Mouse (Mus musculus): ENCODE data around the gene Cnot4. TPM values are rescaled to one million over a fixed set of nuclear protein-coding genes. Genes with fewer than 3 reads are reported as not detected.

Gene Cnot4
- polyA plus RNA-seq, 1 experiment = 5.3 TPM

DNA sequence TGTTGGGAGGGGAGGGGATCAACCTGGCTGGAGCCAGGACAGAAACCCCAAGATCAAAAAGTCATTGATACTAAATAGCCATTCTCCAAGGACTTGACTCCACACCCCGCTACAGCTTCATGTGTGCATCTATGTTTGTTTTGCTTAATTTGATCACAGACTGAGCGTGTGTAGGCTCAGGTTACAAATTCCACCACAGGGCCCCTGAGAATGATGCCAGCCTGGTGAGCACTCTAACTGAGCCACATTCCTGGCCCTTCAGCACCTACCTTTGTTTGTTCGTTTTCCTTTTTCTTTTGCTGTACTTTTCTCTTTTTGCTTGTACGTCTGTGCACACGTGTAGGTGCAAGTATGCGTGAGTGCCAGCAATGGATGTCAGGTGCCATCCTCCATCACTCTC, 144.3 kb downstream of the Cnot4 start:
- Histone ChIP-seq H3K27me3 (ENCODE audit: control insufficient read depth, insufficient read depth, low read length) (no peaks in the 10 kb centered on the region), H3K4me3 (ENCODE audit: low read depth, low read length) (no peak overlapping the region), H3K4me1 (ENCODE audit: control insufficient read depth, insufficient read depth, insufficient read length, low read length) (peaks cover 8% of the 10 kb centered on the region), H3K27ac (ENCODE audit: insufficient read depth, low read depth, low read length) (no peak overlapping the region), H3K36me3 (ENCODE audit: control insufficient read depth, insufficient read depth, low read length) (no peaks in the 10 kb centered on the region)
- TF ChIP-seq POLR2A (IDR thresholded peaks at IDR 0.05; ENCODE audit: low read depth, low read length) (no peak), CTCF (IDR thresholded peaks at IDR 0.05; ENCODE audit: extremely low read depth, insufficient read length, insufficient replicate concordance, low read depth, low read length) (no peak)
- WGBS = 75% methylated on average over 6 of the region's 6 CpGs

DNA sequence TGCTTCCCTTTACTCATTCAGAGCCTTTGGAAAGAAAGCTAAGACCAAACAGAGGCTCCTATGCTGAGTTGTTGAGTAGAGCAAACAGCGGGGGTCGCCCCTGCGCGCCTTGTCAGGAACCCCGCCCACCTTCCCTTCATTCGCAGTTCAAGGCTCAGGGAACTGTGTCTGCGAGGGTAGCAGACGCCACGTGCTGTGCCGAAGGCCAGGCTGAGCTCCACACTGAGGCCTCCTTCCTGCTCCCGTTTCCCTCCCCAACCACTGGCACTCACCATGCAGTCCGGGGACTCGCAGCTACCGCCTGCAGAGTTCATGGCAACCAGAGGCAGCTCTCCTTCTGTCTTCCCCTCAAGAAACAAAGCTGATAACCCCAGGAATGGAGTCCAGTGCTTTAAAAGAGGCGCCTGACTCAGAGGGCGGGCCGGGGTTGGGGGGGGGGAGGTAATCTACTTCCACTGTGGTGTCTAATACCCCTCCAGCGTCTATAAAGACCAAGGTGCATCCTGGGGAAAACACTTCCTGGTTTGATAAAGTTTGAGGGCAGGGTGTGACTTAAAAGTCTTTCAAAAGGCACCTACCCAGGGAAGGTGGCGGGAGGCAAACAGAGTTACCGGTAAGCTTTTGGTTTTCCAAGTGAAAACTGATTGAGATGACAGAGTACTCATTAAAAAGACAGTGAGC, 145.3 kb downstream of the Cnot4 start, which contains the start of gene Slc23a4:
TSS of gene Slc23a4 (minus strand) at position 324 of the 681 bp plus-strand sequence.
- Histone ChIP-seq H3K4me1 (ENCODE audit: control insufficient read depth, insufficient read depth, insufficient read length, low read length) (peaks cover 8% of the 10 kb centered on the region), H3K36me3 (ENCODE audit: control insufficient read depth, insufficient read depth, low read length) (no peaks in the 10 kb centered on the region), H3K27ac (ENCODE audit: insufficient read depth, low read depth, low read length) (peak within 1 kb of the TSS; percentile 61), H3K4me3 (ENCODE audit: low read depth, low read length) (peak within 1 kb of the TSS; percentile 66), H3K27me3 (ENCODE audit: control insufficient read depth, insufficient read depth, low read length) (no peaks in the 10 kb centered on the region)
- WGBS = 8% methylated on average over 20 of the region's 20 CpGs
- TF ChIP-seq CTCF (IDR thresholded peaks at IDR 0.05; ENCODE audit: extremely low read depth, insufficient read length, insufficient replicate concordance, low read depth, low read length) (no peak), POLR2A (IDR thresholded peaks at IDR 0.05; ENCODE audit: low read depth, low read length) (no peak)

DNA sequence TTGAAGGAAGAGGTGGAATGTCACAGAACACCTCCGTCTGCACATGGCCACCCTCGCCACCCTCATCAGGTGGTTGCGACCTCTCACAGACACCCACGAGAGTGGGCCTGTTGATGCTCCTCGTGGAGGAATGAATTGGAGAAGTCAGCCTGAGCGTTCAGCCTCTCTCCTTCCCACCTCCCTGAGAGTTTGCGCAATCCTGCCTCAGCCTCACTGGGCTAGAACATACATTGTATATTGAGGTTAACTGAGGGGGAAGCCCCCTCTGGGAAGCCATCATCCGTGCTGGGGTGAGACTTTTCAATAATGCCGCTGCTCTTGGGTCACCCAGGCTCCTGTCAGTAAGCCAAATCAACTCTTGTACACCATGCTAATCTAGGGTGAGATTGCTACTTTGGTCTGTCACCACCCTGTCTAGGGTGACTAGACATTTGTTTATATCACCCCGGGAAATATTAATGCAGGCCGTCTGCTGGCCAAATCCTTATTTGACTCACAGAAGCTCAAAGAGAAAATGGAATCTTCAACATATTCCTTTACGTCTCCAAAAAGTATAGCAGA, 146.4 kb downstream of the Cnot4 start:
- no peak for TF ChIP-seq POLR2A (IDR thresholded peaks at IDR 0.05; ENCODE audit: low read depth, low read length)
- no peak for TF ChIP-seq CTCF (IDR thresholded peaks at IDR 0.05; ENCODE audit: extremely low read depth, insufficient read length, insufficient replicate concordance, low read depth, low read length)
- peaks cover 8% of the 10 kb centered on the region for H3K4me1 ChIP-seq (ENCODE audit: control insufficient read depth, insufficient read depth, insufficient read length, low read length)
- WGBS = 39% methylated on average over 12 of the region's 12 CpGs
- H3K36me3 ChIP-seq (ENCODE audit: control insufficient read depth, insufficient read depth, low read length) = no peaks in the 10 kb centered on the region
- peak overlapping the region; percentile 50 for H3K4me3 ChIP-seq (ENCODE audit: low read depth, low read length)
- peak overlapping the region; percentile 61; the same call in 1 of the 2 replicates for H3K27ac ChIP-seq (ENCODE audit: insufficient read depth, low read depth, low read length)
- H3K27me3 ChIP-seq (ENCODE audit: control insufficient read depth, insufficient read depth, low read length) = no peaks in the 10 kb centered on the region

DNA sequence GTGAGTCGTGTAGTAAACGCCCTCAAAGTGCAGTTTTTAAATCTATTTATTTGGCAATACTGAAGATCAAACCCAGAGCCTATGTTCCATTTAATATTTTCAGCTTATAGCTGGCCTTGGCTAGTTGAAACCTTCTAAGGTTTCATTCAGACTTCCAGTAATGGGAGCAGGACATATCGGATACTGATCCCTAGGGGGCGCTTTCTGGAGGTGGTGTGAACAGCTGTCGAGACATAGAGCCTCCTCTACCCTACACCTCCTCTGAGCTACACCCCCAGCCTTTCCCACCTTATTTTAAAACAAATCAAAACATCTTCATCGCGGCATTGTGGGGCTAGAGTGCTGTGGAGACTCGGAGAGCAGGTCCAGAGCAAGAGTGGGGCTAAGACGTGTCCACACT, 152.9 kb downstream of the Cnot4 start:
- 72% methylated on average over 9 of the region's 9 CpGs for WGBS
- no peaks in the 10 kb centered on the region for H3K4me1 ChIP-seq (ENCODE audit: control insufficient read depth, insufficient read depth, insufficient read length, low read length)
- H3K36me3 ChIP-seq (ENCODE audit: control insufficient read depth, insufficient read depth, low read length) = peaks cover 9% of the 10 kb centered on the region; the same call in 1 of the 2 replicates
- no peaks in the 10 kb centered on the region for H3K27me3 ChIP-seq (ENCODE audit: control insufficient read depth, insufficient read depth, low read length)
- H3K4me3 ChIP-seq (ENCODE audit: low read depth, low read length) = no peak overlapping the region
- H3K27ac ChIP-seq (ENCODE audit: insufficient read depth, low read depth, low read length) = no peak overlapping the region
- no peak for TF ChIP-seq POLR2A (IDR thresholded peaks at IDR 0.05; ENCODE audit: low read depth, low read length)
- peak; percentile 19; the same call in 1 of the 2 replicates for TF ChIP-seq CTCF (IDR thresholded peaks at IDR 0.05; ENCODE audit: extremely low read depth, insufficient read length, insufficient replicate concordance, low read depth, low read length)

DNA sequence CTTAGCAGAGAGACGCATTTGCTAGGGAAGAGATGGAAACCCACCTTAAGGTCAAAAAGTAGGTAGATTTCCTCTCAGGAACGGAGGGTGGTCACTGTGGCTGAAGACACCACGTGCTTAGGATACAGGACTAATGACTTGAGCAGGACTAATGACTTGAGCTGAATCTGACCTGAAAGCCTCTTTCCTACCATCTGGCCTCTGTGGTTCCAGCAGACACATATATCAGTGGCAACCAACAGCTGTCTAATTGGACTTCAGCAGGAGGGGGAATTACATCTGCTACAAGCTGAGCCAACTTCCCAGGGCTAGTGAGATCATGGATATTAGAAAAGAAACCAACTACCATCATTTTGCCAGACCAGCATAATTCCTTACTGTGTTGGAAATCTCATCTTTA, 154.2 kb downstream of the Cnot4 start:
- Histone ChIP-seq H3K27me3 (ENCODE audit: control insufficient read depth, insufficient read depth, low read length) (no peaks in the 10 kb centered on the region), H3K4me1 (ENCODE audit: control insufficient read depth, insufficient read depth, insufficient read length, low read length) (no peaks in the 10 kb centered on the region), H3K36me3 (ENCODE audit: control insufficient read depth, insufficient read depth, low read length) (peaks cover 11% of the 10 kb centered on the region; the same call in 1 of the 2 replicates), H3K4me3 (ENCODE audit: low read depth, low read length) (no peak overlapping the region), H3K27ac (ENCODE audit: insufficient read depth, low read depth, low read length) (no peak overlapping the region)
- WGBS = 90% methylated on average over 3 of the region's 3 CpGs
- TF ChIP-seq POLR2A (IDR thresholded peaks at IDR 0.05; ENCODE audit: low read depth, low read length) = no peak
- TF ChIP-seq CTCF (IDR thresholded peaks at IDR 0.05; ENCODE audit: extremely low read depth, insufficient read length, insufficient replicate concordance, low read depth, low read length) = no peak

Other genes with a start within 250 kb of the Cnot4 start
- gene Wdr91, start 222.8 kb downstream of the Cnot4 start, polyA plus RNA-seq (2012; rRNA removed) = 3.3 and 4.7 TPM in 2 replicates
- gene Stra8, start 213.6 kb downstream of the Cnot4 start, polyA plus RNA-seq (2012; rRNA removed) = not detected in 2 replicates
- 76.2 and 221 TPM in 2 replicates for gene Slc23a4, start 145.3 kb downstream of the Cnot4 start, polyA plus RNA-seq (2012; rRNA removed)
- 4.2 and 7.1 TPM in 2 replicates for gene Nup205, start 43.7 kb upstream of the Cnot4 start, polyA plus RNA-seq (2012; rRNA removed)
- gene Slc13a4, start 174.4 kb upstream of the Cnot4 start, polyA plus RNA-seq (2012; rRNA removed) = not detected in 2 replicates
- gene Fam180a, start 192.4 kb upstream of the Cnot4 start, polyA plus RNA-seq (2012; rRNA removed) = 0.17 and 0.24 TPM in 2 replicates

Measured in small intestine, adult 2 months (tissue).